Mouse (Mus musculus): ENCODE data around the gene Ssu72.
"Not testable (repeated sequence)": the region's sequence is repeated elsewhere in the genome, so short reads cannot be mapped to it uniquely, and the experiment has no call there.

DNA sequence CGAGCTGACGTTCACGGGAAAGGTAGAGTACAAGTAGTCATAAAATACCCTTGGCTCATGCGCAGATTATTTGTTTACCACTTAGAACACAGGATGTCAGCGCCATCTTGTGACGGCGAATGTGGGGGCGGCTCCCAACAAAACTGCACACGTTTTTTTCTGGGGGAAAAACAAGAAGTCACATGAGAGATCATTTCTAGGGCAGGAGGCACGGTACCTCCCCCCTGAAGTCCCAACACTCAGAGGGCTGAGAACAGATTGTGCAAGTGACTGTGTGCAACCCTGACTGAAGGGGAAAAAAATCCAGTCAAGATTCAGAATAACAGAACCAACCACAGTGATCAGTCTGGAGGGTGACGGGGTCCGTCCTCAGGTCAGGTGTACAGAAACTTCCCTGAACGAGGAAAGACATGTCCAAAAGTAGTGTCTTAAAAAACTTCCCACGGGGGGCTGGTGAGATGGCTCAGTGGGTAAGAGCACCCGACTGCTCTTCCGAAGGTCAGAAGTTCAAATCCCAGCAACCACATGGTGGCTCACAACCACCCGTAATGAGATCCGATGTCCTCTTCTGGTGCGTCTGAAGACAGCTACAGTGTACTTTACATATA lies 20.8 kb upstream of the Ssu72 start:
- TF ChIP-seq POLR2A (IDR thresholded peaks at IDR 0.05; ENCODE audit: low read depth, low read length); CTCF (conservative IDR thresholded peaks at IDR 0.05; ENCODE audit: insufficient read depth, insufficient read length, low read depth, low read length): not testable (repeated sequence)
